Mouse (Mus musculus) ES-E14 (cell line): ENCODE measurements around the gene Farsb.

Experiments used
- CHD2 ChIP-seq: IDR thresholded peaks from 2 replicates; pipeline ENCODE4 v1.6.1; 2014; ENCODE audit warnings: mild to moderate bottlenecking, low read depth, low read length, inconsistent platforms
- HCFC1 ChIP-seq: IDR thresholded peaks from 2 replicates; pipeline ENCODE4 v1.6.1; 2012; ENCODE audit warnings: low read length, inconsistent platforms, borderline replicate concordance; ENCODE audit not compliant: insufficient read depth
- MAFK ChIP-seq: IDR thresholded peaks from 2 replicates; pipeline ENCODE4 v1.6.1; 2014; ENCODE audit warnings: mild to moderate bottlenecking, low read depth, low read length, inconsistent platforms; ENCODE audit not compliant: insufficient read depth
- ZC3H11A ChIP-seq: IDR thresholded peaks from 2 replicates; pipeline ENCODE4 v1.6.1; 2012; ENCODE audit warnings: low read depth, mild to moderate bottlenecking, inconsistent platforms, low read length, borderline replicate concordance
- ZNF384 ChIP-seq: IDR thresholded peaks from 2 replicates; pipeline ENCODE4 v1.6.1; 2012; ENCODE audit warnings: low read depth, low read length, inconsistent platforms

DNA sequence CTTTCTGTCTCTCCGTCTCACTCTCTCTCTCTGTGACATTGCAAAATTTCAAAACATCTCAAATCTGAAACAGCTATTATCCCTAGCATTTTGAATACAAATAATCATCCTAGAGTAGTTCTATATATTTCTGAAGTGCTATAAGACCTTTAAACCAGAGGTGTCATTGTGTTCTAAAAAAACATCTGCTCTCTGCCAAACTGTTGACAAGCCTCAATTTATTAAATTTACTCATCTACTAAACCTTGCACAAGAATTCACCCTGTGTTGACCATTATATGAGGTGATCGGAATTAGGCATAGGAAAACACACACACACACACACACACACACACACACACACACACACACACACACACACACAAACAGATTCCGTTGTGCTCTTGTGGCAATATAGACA is 113.6 kb downstream of the Farsb start:
- no peak for TF ChIP-seq ZNF384
- TF ChIP-seq MAFK, result no peak
- TF ChIP-seq HCFC1, result no peak
- no peak for TF ChIP-seq ZC3H11A
- no peak for TF ChIP-seq CHD2
